Mouse (Mus musculus) cerebellum, adult 2 months (tissue): Measurements from ENCODE around the gene Gm20708. TPM values are rescaled to one million over a fixed set of nuclear protein-coding genes. Genes with fewer than 3 reads are reported as not detected.

Source experiments
- DNase-seq, 2 experiments: peaks; one replicate each; pipeline ENCODE4 v3.0.0; 2021
- H3K27ac ChIP-seq: fragments of 200-500 bp; 2 replicates; pipeline ENCODE4 v1.5.1; 2012; ENCODE audit warnings: low read length, control low read depth, inconsistent platforms; ENCODE audit not compliant: insufficient read depth
- H3K27me3 ChIP-seq: fragments of 200-500 bp; 2 replicates; pipeline ENCODE4 v1.6.1; 2012; ENCODE audit warnings: inconsistent platforms, mild to moderate bottlenecking, low read length, moderate library complexity; ENCODE audit not compliant: control insufficient read depth, insufficient read depth
- H3K4me1 ChIP-seq: fragments of 200-500 bp; 2 replicates; pipeline ENCODE4 v1.6.1; 2011; ENCODE audit warnings: low read length; ENCODE audit not compliant: control insufficient read depth, insufficient read depth
- H3K4me3 ChIP-seq: fragments of 200-500 bp; replicated peaks from 2 replicates; pipeline ENCODE3; 2011; ENCODE audit warnings: mild to moderate bottlenecking, low read depth, low read length, control low read depth; ENCODE audit not compliant: insufficient read depth
- CTCF ChIP-seq: fragments of 200-500 bp; IDR thresholded peaks from 2 replicates; pipeline ENCODE4 v1.5.1; 2011; ENCODE audit warnings: low read depth, mild to moderate bottlenecking, control low read depth, low read length, moderate library complexity, borderline replicate concordance; ENCODE audit not compliant: insufficient read depth
- POLR2A ChIP-seq: fragments of 200-500 bp; IDR thresholded peaks from 2 replicates; pipeline ENCODE4 v1.6.1; 2011; ENCODE audit warnings: low read length, control low read depth, borderline replicate concordance; ENCODE audit not compliant: insufficient read depth
- WGBS: fragments of 180-500 bp; shearing (Covaris S2); methylation state at CpG from one replicate; pipeline ENCODE4 v1.1.7; 2018; 5-methylcytosine and 5-hydroxymethylcytosine counted together
- polyA plus RNA-seq: library from polyadenylated mRNA; depleted of rRNA; stranded (reverse); fragments of >200 nt; gene quantifications from 2 replicates; pipeline ENCODE4 v1.2.3, GENCODE M21; 2012; rRNA removed

Gene Gm20708
- polyA plus RNA-seq, 1 experiment: 0.93 TPM

DNA sequence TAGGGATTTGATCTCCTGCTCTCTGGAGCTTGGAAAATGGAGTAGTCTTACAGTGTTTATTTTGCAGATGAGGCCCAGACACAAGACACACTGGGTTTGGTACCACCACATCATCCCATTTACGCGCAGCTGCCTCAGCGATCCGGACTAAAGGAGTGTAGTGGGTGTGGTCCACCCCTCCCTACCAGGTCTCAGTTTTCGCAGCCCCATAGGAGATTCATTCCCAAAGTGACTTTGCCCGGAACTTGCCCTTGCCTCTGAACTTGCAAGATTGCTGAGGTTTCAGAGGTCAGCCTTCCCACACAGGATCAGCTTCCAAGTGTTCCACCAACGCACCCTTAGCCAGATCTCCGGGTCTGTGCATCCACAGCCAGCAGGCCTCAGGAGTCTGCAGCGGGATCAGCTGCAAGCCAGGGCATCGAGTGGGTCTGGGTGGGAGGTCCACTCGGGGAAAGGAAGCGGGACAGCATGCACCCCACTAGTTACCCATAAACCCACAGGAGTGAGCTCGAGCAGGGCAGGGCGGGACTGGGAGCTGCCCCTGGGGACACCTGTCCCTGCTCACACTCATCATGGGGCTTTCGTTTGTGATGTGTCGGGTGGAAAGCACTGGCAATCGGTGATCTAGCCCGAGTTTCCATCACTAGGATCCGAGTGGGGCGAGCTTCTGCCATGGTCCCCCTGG, 78.8 kb downstream of the Gm20708 start:
- TF ChIP-seq CTCF: no peak
- TF ChIP-seq POLR2A: no peak
- H3K4me1 ChIP-seq: 0 out of 2 replicates have a peak, but pooled peaks cover 3% of the 10 kb centered on the region
- no peak for DNase-seq
- H3K27me3 ChIP-seq: 0 out of 2 replicates have a peak, but pooled peaks cover 1% of the 10 kb centered on the region
- no peak overlapping the region for H3K27ac ChIP-seq
- no peak overlapping the region for H3K4me3 ChIP-seq
- 67% methylated on average over 20 of the region's 20 CpGs for WGBS

DNA sequence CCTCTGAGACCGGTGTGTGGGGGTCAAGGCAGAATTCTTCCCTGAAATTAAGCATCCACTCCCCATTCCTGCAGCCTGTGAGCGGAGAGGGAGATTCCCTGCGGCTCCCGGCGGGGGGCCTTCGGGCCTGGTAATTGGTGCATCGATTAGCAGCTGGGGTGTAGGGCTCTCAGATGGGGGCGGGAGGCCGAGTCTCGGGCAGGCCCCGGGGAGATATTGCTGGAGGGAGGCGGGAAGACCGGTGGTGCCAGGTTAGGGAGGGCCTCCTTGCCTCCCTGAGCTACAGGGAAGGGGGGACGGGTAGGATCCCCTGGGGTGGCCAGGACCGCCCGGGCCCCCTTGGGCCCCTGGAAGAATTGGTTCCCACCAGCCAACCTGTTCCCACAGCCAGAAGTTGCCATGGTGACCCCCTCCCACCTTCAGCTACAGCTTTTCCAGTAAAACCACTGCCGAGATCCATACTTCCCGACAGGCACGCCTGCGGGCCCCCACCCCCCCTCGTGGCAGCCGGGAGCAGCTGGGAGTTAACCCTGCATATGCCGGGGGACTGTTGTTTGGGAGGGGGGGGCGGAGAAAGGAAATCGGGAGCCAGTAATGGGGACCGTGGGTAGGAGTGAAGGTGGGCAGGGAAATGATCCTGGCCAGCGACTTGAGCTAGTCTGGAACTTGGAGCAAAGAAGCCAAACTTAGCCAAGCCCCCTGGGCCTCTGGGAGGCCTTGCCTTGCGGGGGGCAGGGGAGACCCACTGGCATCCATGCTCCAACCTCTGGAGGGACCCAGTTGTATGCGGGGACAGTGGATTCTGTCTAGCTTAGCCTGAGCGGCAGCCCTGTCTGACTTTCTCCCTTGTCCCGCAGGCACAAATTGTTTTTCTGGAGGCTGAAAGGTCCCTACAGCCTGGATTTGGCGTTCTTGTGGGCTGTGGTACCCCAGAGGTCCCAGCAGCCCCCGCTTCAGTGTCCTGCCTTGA, 79.7 kb downstream of the Gm20708 start:
- DNase-seq: no peak
- no peak for TF ChIP-seq POLR2A
- no peak for TF ChIP-seq CTCF
- Histone ChIP-seq H3K4me3 (no peak overlapping the region), H3K4me1 (0 out of 2 replicates have a peak, but pooled peaks cover 3% of the 10 kb centered on the region), H3K27me3 (0 out of 2 replicates have a peak, but pooled peaks cover 1% of the 10 kb centered on the region), H3K27ac (no peak overlapping the region)
- 30% methylated on average over 33 of the region's 33 CpGs for WGBS

Other genes with a start within 250 kb of the Gm20708 start
- 43.8 and 52.1 TPM in 2 replicates for gene Tnrc6c, start 155.4 kb upstream of the Gm20708 start, polyA plus RNA-seq
- gene Tmc8, start 27.6 kb upstream of the Gm20708 start, polyA plus RNA-seq: 0.17 and 0.29 TPM in 2 replicates
- 10.9 and 13.7 TPM in 2 replicates for gene Tmc6, start 27.5 kb upstream of the Gm20708 start, polyA plus RNA-seq
- gene 6030468B19Rik, start 12.0 kb upstream of the Gm20708 start, polyA plus RNA-seq: 0.16 TPM in 1 of 2 replicates, not detected in the other
- gene Syngr2, start within 50 bp of the Gm20708 start, polyA plus RNA-seq: 14.0 and 14.7 TPM in 2 replicates
- gene Afmid, start 16.3 kb downstream of the Gm20708 start, polyA plus RNA-seq: 3.4 and 3.8 TPM in 2 replicates
- gene Tk1, start 16.4 kb downstream of the Gm20708 start, polyA plus RNA-seq: 0.78 and 1.2 TPM in 2 replicates
- 0.86 and 1.2 TPM in 2 replicates for gene Birc5, start 39.6 kb downstream of the Gm20708 start, polyA plus RNA-seq
- gene Tmem235, start 51.1 kb downstream of the Gm20708 start, polyA plus RNA-seq: 0.10 and 0.16 TPM in 2 replicates
- 11.5 and 12.4 TPM in 2 replicates for gene Tha1, start 63.8 kb downstream of the Gm20708 start, polyA plus RNA-seq
- 1.6 and 2.1 TPM in 2 replicates for gene Socs3, start 160.4 kb downstream of the Gm20708 start, polyA plus RNA-seq
- gene Pgs1, start 176.6 kb downstream of the Gm20708 start, polyA plus RNA-seq: 70.5 and 76.5 TPM in 2 replicates